Mouse (Mus musculus) hindbrain, embryonic 16.5 days (tissue): ENCODE results near the gene Rptor. TPM values are rescaled to one million over a fixed set of nuclear protein-coding genes. Genes with fewer than 3 reads are reported as not detected.

Source experiments
- ATAC-seq: fragments of 200-750 bp; cut with Nextera tagmentation; 2 replicates; pipeline ENCODE4 v1.8.0; 2017; ENCODE audit warnings: moderate TSS enrichment, moderate library complexity
- H3K27ac ChIP-seq: fragments of 300-500 bp; sonication (generic); 2 replicates; pipeline ENCODE4 v1.5.1; 2014; ENCODE audit warnings: low read depth, mild to moderate bottlenecking, control low read depth, low read length, moderate library complexity
- H3K27me3 ChIP-seq: fragments of 300-500 bp; sonication (generic); replicated peaks from 2 replicates; pipeline ENCODE4 v1.6.1; 2014; ENCODE audit warnings: low read length; ENCODE audit not compliant: control insufficient read depth, insufficient read depth
- H3K36me3 ChIP-seq: fragments of 300-500 bp; sonication (generic); 2 replicates; pipeline ENCODE4 v1.6.1; 2014; ENCODE audit warnings: mild to moderate bottlenecking, low read length, moderate library complexity, mixed read lengths; ENCODE audit not compliant: control insufficient read depth, insufficient read depth
- H3K4me1 ChIP-seq: fragments of 300-500 bp; sonication (generic); 2 replicates; pipeline ENCODE4 v1.6.1; 2014; ENCODE audit warnings: low read depth, low read length; ENCODE audit not compliant: control insufficient read depth, insufficient read depth
- H3K4me2 ChIP-seq: fragments of 300-500 bp; sonication (generic); 2 replicates; pipeline ENCODE4 v1.6.1; 2014; ENCODE audit warnings: mild to moderate bottlenecking, low read length, control low read depth, moderate library complexity
- H3K4me3 ChIP-seq: fragments of 300-500 bp; sonication (generic); 2 replicates; pipeline ENCODE4 v1.5.1; 2014; ENCODE audit warnings: mild to moderate bottlenecking, low read length, control low read depth, moderate library complexity
- H3K9ac ChIP-seq: fragments of 300-500 bp; sonication (generic); 2 replicates; pipeline ENCODE4 v1.6.1; 2014; ENCODE audit warnings: low read depth, mild to moderate bottlenecking, control low read depth, low read length, moderate library complexity
- H3K9me3 ChIP-seq: fragments of 300-500 bp; sonication (generic); 2 replicates; pipeline ENCODE4 v1.6.1; 2014; ENCODE audit warnings: mild to moderate bottlenecking, low read length, moderate library complexity; ENCODE audit not compliant: control insufficient read depth
- WGBS: fragments of 180-500 bp; shearing (Covaris S2); extraction: QIAGEN DNeasy Blood & Tissue Kit; methylation state at CpG from one replicate; pipeline ENCODE4 v1.1.7; 2014; 5-methylcytosine and 5-hydroxymethylcytosine counted together
- polyA plus RNA-seq: library from polyadenylated mRNA; unstranded; fragments of >200 nt; fragmentation: Nextera tagmentation; extraction: Ambion mirVana; gene quantifications from 2 replicates; pipeline ENCODE4 v1.2.1, GENCODE M21; 2015

Gene Rptor
- polyA plus RNA-seq, 1 experiment from 2014 or later: 8.5 TPM

DNA sequence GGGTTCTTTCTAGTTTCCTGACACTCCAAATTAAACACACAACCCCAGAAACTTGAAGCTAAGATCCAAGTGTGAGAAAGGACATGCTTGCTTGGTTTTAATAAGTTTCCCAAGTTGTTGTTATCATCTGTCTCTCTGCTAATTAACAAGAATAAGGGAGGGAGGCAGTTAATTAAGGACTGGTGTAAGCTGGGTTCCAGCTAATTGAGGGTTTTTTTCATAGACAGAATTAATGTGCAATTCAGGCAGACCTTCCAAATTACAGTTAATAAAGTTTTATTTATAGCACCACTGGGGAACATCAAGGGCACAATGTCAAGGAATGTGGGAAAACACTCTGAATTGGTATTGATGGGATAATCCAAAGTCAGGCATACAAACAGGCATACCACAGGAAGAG lies 230.6 kb downstream of the Rptor start:
- ATAC-seq: no peak
- no peak overlapping the region for H3K4me2 ChIP-seq
- H3K36me3 ChIP-seq: peaks cover 5% of the 10 kb centered on the region; the same call in 1 of the 2 replicates
- no peaks in the 10 kb centered on the region for H3K27me3 ChIP-seq
- no peak overlapping the region for H3K27ac ChIP-seq
- no peaks in the 10 kb centered on the region for H3K9me3 ChIP-seq
- H3K4me1 ChIP-seq: no peaks in the 10 kb centered on the region
- no peak overlapping the region for H3K4me3 ChIP-seq
- H3K9ac ChIP-seq: no peak overlapping the region

DNA sequence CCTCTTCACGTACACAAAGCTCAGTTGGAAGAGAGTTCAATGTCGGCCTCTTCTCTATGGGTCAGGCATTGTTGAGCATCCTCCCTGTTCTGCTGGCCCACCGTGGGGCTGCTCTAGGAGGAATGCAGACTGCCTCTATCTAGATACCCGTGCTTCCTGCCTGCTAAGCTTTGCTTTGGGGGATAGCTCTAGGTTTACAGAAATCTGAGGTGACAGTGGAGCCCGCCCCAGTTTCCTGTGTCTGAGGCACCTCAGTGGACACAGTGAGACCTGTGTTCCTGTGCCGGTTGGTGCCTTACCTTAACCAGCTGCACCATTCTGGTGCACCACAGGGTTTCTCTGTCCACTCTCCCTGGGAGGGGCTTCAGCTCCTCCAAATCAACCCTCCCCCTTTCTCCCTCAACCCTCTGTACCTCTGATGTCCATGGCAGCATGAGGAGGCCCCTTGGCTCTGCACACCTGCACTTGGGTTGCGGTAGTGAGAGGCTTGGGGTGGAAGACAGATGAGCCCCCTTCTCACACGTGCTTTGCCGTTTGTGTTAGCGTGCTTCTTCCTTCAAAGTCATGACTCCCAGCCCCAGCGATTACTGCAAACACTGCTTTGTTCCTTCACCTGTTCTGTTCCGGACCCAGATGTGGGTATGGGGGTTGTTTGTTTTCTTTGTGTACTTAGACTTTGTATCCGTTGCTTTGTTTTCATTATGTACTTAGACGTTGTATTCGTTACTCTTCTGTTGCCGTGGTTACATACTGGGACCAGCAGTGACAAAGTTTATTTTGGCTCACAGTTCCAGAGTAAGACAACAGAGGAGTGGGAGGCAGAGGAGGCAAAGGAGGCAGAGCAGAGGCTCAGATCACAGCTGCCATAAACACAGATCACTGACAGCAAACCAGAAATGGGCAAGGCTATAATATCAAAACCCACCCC lies 231.4 kb downstream of the Rptor start:
- H3K4me2 ChIP-seq: no peak overlapping the region
- H3K36me3 ChIP-seq: peaks cover 2% of the 10 kb centered on the region; the same call in 1 of the 2 replicates
- 69% methylated on average over 16 of the region's 16 CpGs for WGBS
- ATAC-seq: no peak
- H3K4me1 ChIP-seq: no peaks in the 10 kb centered on the region
- no peak overlapping the region for H3K27ac ChIP-seq
- no peaks in the 10 kb centered on the region for H3K27me3 ChIP-seq
- H3K9me3 ChIP-seq: no peaks in the 10 kb centered on the region
- no peak overlapping the region for H3K4me3 ChIP-seq
- H3K9ac ChIP-seq: no peak overlapping the region

- H3K9ac ChIP-seq: no peak overlapping the region
- H3K4me1 ChIP-seq: no peaks in the 10 kb centered on the region
- no peak overlapping the region for H3K4me3 ChIP-seq
- no peaks in the 10 kb centered on the region for H3K9me3 ChIP-seq
- no peak for ATAC-seq
- no peak overlapping the region for H3K4me2 ChIP-seq
- H3K27me3 ChIP-seq: no peaks in the 10 kb centered on the region
- H3K36me3 ChIP-seq: no peaks in the 10 kb centered on the region; the same call in 1 of the 2 replicates
- 90% methylated on average over 3 of the region's 3 CpGs for WGBS
- no peak overlapping the region for H3K27ac ChIP-seq
Observed at GRCm38 (mm10) chr11:119836326-119836725, 233.6 kb downstream of the Rptor start.

GRCm38 (mm10) chr11:119837786-119838185 lies 235.1 kb downstream of the Rptor start:
- Histone ChIP-seq H3K36me3 (no peaks in the 10 kb centered on the region), H3K9me3 (no peaks in the 10 kb centered on the region), H3K27me3 (no peaks in the 10 kb centered on the region), H3K9ac (no peak overlapping the region), H3K27ac (no peak overlapping the region), H3K4me3 (no peak overlapping the region), H3K4me2 (no peak overlapping the region), H3K4me1 (no peaks in the 10 kb centered on the region)
- WGBS: 73% methylated on average over 1 of the region's 1 CpGs
- no peak for ATAC-seq

GRCm38 (mm10) chr11:119839411-119840342 lies 237.0 kb downstream of the Rptor start:
- 0 out of 2 replicates have a peak overlapping the region, but pooled peaks have one; percentile 5 for H3K27ac ChIP-seq
- no peaks in the 10 kb centered on the region for H3K4me1 ChIP-seq
- peaks cover 3% of the 10 kb centered on the region; the same call in 1 of the 2 replicates for H3K36me3 ChIP-seq
- H3K4me2 ChIP-seq: no peak overlapping the region
- 83% methylated on average over 10 of the region's 10 CpGs for WGBS
- no peak overlapping the region for H3K4me3 ChIP-seq
- H3K27me3 ChIP-seq: no peaks in the 10 kb centered on the region
- H3K9me3 ChIP-seq: no peaks in the 10 kb centered on the region
- no peak for ATAC-seq
- H3K9ac ChIP-seq: no peak overlapping the region

DNA sequence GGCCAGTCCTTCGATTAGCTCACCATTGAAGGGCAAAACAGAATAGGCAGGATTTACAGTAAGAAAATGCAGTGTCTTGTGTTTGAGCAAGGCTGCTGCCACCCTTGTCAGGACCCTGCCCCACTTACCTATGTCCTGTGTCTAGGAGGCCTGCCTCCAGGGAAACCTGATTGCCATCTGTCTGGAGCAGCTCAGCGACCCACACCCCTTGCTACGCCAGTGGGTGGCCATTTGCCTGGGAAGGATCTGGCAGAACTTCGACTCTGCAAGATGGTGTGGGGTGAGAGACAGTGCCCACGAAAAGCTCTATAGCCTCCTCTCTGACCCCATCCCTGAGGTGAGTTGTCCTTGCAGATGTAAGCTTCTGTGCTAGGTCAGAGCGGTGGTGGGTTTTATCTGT lies 243.9 kb downstream of the Rptor start:
- H3K9me3 ChIP-seq: no peaks in the 10 kb centered on the region
- no peak overlapping the region for H3K4me3 ChIP-seq
- no peak overlapping the region for H3K27ac ChIP-seq
- no peak for ATAC-seq
- no peak overlapping the region for H3K4me2 ChIP-seq
- H3K9ac ChIP-seq: no peak overlapping the region
- 88% methylated on average over 6 of the region's 6 CpGs for WGBS
- H3K36me3 ChIP-seq: peaks cover 6% of the 10 kb centered on the region
- H3K27me3 ChIP-seq: no peaks in the 10 kb centered on the region
- no peaks in the 10 kb centered on the region for H3K4me1 ChIP-seq

DNA sequence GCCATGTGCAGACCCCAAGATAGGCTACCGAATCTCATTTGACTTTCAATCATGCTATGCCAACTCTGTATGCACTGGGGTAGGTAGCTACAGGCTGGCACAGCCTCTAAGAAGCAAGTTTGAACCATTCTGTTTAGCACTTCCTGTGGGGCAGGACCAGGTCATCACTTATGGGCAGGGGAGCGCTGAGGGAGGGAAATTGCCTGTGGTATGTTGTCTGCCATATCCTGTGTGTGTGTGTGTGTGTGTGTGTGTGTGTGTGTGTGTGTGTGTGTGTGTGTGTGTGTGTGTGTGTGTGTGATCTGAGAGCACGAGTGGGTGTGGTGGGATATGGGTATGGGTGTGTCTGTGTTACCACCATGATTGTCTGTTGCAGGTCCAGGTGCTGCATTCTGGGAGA lies 244.4 kb downstream of the Rptor start:
- no peak overlapping the region for H3K27ac ChIP-seq
- no peak overlapping the region for H3K4me2 ChIP-seq
- no peaks in the 10 kb centered on the region for H3K27me3 ChIP-seq
- H3K9ac ChIP-seq: no peak overlapping the region
- WGBS: 91% methylated on average over 3 of the region's 3 CpGs
- no peak for ATAC-seq
- H3K36me3 ChIP-seq: peaks cover 10% of the 10 kb centered on the region
- H3K9me3 ChIP-seq: no peaks in the 10 kb centered on the region
- H3K4me1 ChIP-seq: no peaks in the 10 kb centered on the region
- H3K4me3 ChIP-seq: no peak overlapping the region

- no peak overlapping the region for H3K27ac ChIP-seq
- H3K4me2 ChIP-seq: no peak overlapping the region
- no peaks in the 10 kb centered on the region for H3K27me3 ChIP-seq
- H3K4me3 ChIP-seq: no peak overlapping the region
- ATAC-seq: no peak
- no peaks in the 10 kb centered on the region for H3K9me3 ChIP-seq
- H3K36me3 ChIP-seq: peaks cover 14% of the 10 kb centered on the region
- 83% methylated on average over 3 of the region's 3 CpGs for WGBS
- H3K4me1 ChIP-seq: no peaks in the 10 kb centered on the region
- H3K9ac ChIP-seq: no peak overlapping the region
Observed at GRCm38 (mm10) chr11:119847569-119847968, 244.9 kb downstream of the Rptor start.

- no peak for ATAC-seq
- Histone ChIP-seq H3K4me2 (no peak overlapping the region), H3K4me1 (no peaks in the 10 kb centered on the region), H3K36me3 (peaks cover 18% of the 10 kb centered on the region), H3K9ac (no peak overlapping the region), H3K4me3 (no peak overlapping the region), H3K27ac (no peak overlapping the region), H3K9me3 (no peaks in the 10 kb centered on the region), H3K27me3 (no peaks in the 10 kb centered on the region)
- WGBS: 94% methylated on average over 5 of the region's 5 CpGs
Observed at GRCm38 (mm10) chr11:119848189-119848588, 245.5 kb downstream of the Rptor start.
